Mouse (Mus musculus) lung, adult 2 months (tissue): ENCODE measurements at regions not wholly inside any gene's neighbourhood (a gene's known extent, or its start where the extent isn't known, plus 50 kb on each side); places are given as distances from the start of the nearest gene placed in this dataset.

Experiments
- CTCF ChIP-seq: fragments of 200-500 bp; IDR thresholded peaks from 2 replicates; pipeline ENCODE4 v1.5.1; 2011; ENCODE audit warnings: mild to moderate bottlenecking, low read length, control low read depth; ENCODE audit not compliant: insufficient read depth
- POLR2A ChIP-seq: fragments of 200-500 bp; IDR thresholded peaks from 2 replicates; pipeline ENCODE4 v1.6.1; 2011; ENCODE audit warnings: low read depth, mild to moderate bottlenecking, control low read depth, low read length, borderline replicate concordance; ENCODE audit errors: extremely low read depth

- TF ChIP-seq POLR2A: no peak
- no peak for TF ChIP-seq CTCF
Observed at GRCm38 (mm10) chr13:107492448-107492847, 470.5 kb upstream of the Kif2a start.
